Mouse (Mus musculus): ENCODE measurements around the gene Chrm4. TPM values are rescaled to one million over a fixed set of nuclear protein-coding genes. Genes with fewer than 3 reads are reported as not detected.

Gene Chrm4
- total RNA-seq, 1 experiment from 2014 or later, result 0.96 TPM

DNA sequence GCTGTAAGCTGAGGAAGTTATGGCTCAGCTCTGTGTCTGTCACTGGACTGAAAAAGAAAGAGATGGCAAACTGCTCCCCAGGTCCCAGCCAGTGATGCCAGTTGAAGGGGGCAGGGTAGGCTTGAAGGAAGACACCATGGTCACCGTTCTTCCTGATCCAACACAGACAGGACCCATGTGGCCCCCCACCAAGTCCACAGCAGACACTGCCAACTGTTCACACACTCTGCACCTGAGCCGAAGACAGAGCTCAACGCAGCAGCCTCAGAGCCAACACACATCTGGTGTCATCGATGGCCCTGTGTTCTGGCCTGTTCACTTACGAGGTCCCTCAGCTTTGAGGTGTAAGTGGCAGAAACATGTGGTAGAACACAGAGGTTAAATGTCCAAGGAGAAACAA lies 33.4 kb downstream of the Chrm4 start:
- no peak for ATAC-seq (replicated peaks; ENCODE audit: low read depth, poor library complexity, severe bottlenecking)

- ATAC-seq (replicated peaks; ENCODE audit: low read depth, poor library complexity, severe bottlenecking), result no peak
Measured at GRCm38 (mm10) chr2:91961901-91962761, 35.1 kb downstream of the Chrm4 start.

DNA sequence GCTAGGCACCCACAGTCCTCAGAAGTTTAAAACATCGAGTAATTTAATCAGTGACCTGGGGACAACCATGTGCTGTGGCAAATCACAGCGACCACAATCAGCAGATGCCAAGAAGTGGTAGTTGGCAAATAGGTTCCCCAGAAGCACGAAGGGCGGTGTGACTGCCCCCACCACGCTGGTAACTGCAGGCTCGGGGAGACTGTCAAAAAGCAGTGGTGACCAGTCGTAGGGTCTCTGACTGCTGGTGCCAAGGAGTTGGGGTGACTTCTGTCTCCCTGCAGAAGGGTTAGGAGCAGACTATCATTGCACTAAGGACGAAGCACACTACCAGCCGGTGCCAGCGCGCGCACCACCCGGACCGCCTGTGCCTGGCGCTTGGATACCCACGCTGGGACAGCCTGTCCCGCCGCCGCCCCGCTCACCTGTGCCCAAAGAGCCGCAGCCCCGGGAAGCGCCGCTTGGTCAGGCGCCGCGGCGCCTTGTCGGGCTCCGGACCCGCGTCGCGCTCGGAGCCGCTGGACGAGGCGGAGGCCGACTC lies 35.9 kb downstream of the Chrm4 start:
- ATAC-seq (replicated peaks; ENCODE audit: low read depth, poor library complexity, severe bottlenecking), result no peak

DNA sequence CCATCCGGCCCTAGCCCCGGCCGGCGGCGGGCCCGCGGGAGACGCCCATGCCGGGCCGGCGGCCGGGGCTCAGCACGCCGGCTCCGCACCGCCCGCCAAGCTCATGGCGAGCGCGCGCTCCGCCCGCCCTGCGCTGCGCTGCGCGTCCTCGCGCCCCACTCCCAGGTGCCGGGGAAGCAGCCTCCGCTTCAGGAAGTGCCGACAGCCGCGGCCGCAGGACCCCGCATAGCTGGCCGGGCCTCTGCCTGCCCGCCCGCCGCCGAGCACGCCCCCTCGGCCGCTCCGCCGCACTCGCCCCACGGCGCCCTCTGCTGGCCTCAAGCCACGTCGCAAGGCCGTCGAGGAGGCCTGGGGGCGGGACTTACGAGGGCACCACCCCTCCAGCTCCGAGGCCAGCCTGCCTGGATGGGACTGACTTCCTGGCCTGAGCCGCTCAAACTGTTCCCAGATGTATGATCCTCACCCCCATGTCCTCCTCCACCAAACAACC lies 36.4 kb downstream of the Chrm4 start:
- peak; percentile 59 for ATAC-seq (replicated peaks; ENCODE audit: low read depth, poor library complexity, severe bottlenecking)

DNA sequence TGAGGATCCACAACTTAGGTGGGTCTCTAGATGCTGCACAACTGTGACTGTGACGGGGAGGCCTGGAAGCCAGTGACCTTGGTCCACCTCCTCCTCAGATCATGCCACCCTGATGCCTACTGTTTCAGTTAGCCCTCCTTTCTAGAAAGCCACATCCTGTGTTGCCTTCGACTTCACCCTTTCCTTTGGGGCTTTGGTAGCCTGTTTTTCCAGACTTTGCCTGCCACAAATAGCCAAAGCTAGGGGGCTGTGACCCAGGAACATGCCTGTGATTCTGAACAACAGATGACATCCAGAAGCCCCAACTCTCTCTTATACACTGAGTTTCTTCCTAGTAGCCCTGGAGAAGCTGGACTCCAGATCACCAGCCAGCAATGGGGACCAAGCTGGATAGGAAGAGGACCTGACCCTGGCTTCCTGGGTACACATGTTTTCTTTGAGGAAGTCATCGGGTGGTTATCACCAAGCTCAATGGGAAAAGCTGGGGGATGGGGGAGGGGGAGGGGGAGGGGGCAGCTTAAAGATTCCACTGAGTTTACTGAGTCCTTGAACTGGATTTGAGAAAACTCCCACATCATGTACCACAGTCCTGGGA lies 37.7 kb downstream of the Chrm4 start:
- no peak for ATAC-seq (replicated peaks; ENCODE audit: low read depth, poor library complexity, severe bottlenecking)

DNA sequence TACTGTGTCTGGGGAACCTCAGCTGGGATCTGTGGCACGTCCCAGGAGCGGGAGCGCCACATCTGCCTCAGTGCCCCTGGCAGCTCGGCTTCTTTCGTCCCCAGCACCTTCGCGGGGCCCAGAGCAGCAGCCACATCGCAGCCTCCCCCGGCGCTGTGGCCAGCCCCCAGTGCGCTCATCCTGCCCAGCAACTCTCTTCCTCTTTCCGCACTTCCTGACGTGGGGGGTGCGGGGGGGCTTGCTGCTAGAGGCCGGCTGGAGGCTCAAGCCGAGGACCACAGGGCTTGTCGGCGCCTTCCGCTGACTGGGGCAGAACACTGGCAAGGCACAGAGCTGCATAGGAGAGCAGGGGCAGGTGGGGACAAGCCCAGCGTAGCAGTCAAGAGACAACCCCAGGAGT lies 38.4 kb downstream of the Chrm4 start:
- ATAC-seq (replicated peaks; ENCODE audit: low read depth, poor library complexity, severe bottlenecking), result peak; percentile 66

DNA sequence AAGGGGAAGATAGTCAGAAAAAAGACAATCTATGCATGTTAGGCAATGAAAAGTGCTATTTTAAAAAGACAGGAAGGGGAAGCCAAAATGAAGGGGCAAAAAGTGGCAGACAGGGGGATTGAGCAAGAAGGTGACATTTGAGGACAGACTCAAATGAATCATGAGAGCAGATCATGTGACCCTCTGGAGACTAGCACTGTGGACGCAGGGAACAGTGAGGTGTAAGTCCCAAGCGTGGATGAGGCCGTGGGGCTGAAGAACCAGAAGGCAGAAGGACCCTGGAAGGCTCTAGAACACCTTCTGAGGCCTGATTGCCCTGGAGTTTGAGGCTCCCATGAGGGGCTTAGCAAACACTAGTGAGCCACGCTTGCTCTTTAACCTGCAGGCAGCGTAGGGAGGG lies 39.3 kb downstream of the Chrm4 start:
- ATAC-seq (replicated peaks; ENCODE audit: low read depth, poor library complexity, severe bottlenecking), result peak; percentile 6

GRCm38 (mm10) chr2:91967962-91968361 lies 40.9 kb downstream of the Chrm4 start:
- no peak for ATAC-seq (replicated peaks; ENCODE audit: low read depth, poor library complexity, severe bottlenecking)

- no peak; the same call in none of the 2 replicates for ATAC-seq (replicated peaks; ENCODE audit: low read depth, poor library complexity, severe bottlenecking)
Measured at GRCm38 (mm10) chr2:91971231-91972097, 44.4 kb downstream of the Chrm4 start.

DNA sequence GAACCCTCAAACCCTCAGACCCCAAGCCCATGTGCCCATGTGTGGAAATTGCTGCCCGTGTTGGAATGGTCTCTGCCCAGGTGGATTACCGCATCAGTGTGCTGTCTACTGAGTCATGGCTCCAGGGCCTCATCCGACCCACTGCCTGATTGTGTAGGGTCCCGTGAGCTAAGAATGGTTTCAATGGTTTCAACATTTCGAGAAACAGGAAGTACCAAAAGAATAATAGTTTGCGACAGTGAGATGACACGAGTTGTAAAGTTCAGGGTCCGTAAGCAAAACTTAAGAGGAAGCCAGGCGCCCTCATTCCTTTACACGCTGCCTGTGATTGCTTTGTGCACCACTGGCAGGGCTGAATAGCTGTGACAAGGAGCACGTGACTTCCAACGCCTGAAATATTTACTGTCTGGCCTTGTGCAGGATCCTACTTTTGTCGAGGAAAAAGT lies 45.1 kb downstream of the Chrm4 start:
- ATAC-seq (replicated peaks; ENCODE audit: low read depth, poor library complexity, severe bottlenecking), result peak; percentile 76

DNA sequence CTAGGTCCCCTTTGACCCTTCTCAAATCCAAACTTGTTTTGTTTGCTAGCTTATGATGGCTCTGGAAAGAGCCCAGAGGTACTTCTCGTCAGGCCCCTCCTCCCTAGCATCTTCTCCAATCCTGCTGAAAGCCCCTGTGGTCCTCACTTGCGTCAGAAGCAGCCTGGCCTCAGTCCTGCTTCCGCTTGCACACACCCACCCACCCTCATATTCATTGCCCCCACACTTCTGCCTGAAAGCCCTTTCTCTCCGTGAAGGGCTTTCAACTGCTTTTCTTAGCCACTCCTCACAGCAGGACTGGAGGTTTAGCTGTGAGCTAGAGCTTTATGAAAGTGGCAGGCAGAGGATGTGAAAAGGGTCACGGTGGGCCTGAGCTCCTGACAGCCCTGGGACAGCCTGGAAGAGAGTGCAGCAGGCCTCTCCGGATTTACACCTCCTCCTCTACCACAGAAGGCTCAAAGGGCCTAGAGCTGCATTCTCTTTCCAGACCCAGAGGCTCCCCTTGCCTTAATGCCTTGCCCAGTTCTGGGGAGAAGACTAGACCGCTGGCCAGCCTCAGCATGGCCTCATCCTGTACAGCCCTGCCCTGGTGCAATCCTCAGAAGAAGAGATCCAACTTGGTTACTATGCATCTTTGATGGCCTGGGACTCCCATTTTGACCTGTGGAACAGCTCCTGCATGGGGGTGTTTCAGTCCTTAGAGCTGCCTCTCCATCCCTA lies 46.5 kb downstream of the Chrm4 start:
- ATAC-seq (replicated peaks; ENCODE audit: low read depth, poor library complexity, severe bottlenecking), result no peak

DNA sequence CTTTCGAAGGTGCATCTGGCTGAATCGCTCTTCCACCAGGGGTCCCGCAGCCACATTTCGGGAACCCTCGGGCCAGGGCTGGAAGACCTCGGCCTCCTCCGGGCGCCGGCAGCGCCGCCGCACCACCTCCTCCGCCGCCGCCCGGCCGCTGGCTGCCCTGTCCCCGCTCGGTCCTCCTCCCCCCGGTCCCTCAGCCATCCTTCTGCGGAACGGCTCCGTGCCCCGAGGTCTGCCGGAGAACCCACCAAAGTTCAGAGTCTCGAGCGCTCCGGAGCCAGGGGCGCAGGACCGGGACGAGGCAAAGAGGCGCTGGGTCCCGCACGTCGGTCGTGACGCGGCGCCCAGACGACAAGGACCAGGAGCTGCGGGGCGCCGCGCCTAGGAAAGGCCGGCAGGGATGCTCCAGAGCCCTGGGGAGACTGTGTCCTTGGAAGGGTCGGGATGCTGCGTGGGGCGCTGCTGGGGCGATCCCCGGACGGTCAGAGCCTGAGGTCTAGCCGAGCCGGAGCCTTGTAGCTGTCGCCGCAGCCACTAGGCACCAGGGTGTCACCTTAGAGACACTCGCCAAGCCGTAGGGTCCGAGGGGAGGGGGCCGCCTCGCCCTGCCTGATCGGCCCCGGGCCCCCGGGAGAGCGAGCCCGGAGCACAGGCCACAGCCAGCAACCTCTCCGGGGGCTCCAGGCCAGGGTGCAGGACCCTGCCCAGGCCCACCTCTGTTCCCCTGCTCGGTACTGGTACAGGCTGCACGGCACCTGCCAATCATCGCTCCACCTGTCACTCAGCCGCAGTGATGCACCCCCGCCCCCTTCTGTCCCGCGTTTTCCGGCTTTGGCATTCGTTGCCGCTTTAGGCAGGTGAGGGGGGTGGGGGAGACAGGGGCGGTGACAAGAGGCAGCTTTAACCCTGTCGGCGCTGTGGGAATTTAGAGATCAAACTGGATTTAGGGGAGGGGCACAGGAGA lies 48.8 kb downstream of the Chrm4 start, which contains the start of gene Dgkz:
Gene Dgkz, minus strand, starts transcription at position 284 of the 961 bp plus-strand sequence.
- ATAC-seq (replicated peaks; ENCODE audit: low read depth, poor library complexity, severe bottlenecking), result no peak

DNA sequence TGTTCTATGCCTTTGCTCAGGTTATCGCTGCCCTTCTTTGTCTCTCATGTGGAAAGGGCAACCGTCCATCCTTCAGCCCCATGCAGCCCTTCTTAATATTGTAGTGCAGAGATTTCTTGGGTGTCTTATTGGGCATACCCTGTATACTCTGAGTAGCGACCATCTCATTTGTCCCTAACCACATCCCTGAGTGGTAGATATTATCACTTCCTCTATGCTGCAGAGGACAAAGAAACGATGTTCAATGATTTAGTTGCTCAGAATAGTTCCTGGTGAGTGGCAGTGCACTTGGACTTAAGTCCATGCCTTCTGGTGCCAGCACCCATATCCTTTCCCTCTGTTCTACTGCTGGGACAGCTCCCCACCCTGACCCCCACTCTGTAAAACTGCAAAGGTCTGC lies 50.9 kb downstream of the Chrm4 start:
- peak; percentile 76 for ATAC-seq (replicated peaks; ENCODE audit: low read depth, poor library complexity, severe bottlenecking)

Other genes with a start within 250 kb of the Chrm4 start
- gene Atg13, start 216.7 kb upstream of the Chrm4 start, total RNA-seq (2017), result 8.1 and 9.0 TPM in 2 replicates
- 12.4 and 14.7 TPM in 2 replicates for gene Harbi1, start 216.4 kb upstream of the Chrm4 start, total RNA-seq (2017)
- gene Ambra1, start 197.1 kb upstream of the Chrm4 start, total RNA-seq (2017), result 21.6 and 28.8 TPM in 2 replicates
- gene Mdk, start 5.0 kb downstream of the Chrm4 start, total RNA-seq (2017), result 0.44 TPM in 1 of 2 replicates, not detected in the other
- gene Gm9821, start 18.5 kb downstream of the Chrm4 start, total RNA-seq (2017), result 0.49 and 1.5 TPM in 2 replicates
- gene Dgkz, start 48.6 kb downstream of the Chrm4 start, total RNA-seq (2017), result 102 and 117 TPM in 2 replicates
- gene Creb3l1, start 97.3 kb downstream of the Chrm4 start, total RNA-seq (2017), result 0.78 TPM in 1 of 2 replicates, not detected in the other
- 40.4 and 47.0 TPM in 2 replicates for gene Phf21a, start 165.9 kb downstream of the Chrm4 start, total RNA-seq (2017)